Mouse (Mus musculus) heart, postnatal 0 days (tissue): Measurements from ENCODE around the gene Tcte3. TPM values are rescaled to one million over a fixed set of nuclear protein-coding genes. Genes with fewer than 3 reads are reported as not detected.

ENCODE experiments used
- ATAC-seq: fragments of 200-750 bp; cut with Nextera tagmentation; 2 replicates; pipeline ENCODE4 v1.8.0; 2017; ENCODE audit warnings: low read depth, moderate number of reproducible peaks, moderate library complexity; ENCODE audit not compliant: insufficient read depth
- DNase-seq: peaks from one replicate; pipeline ENCODE4 v3.0.0-alpha.2; 2016; ENCODE audit warnings: low spot score
- H3K27ac ChIP-seq: fragments of 300-500 bp; sonication (generic); 2 replicates; pipeline ENCODE4 v1.5.1; 2014; ENCODE audit warnings: low read depth, mild to moderate bottlenecking
- H3K27me3 ChIP-seq: fragments of 300-500 bp; sonication (generic); 2 replicates; pipeline ENCODE4 v1.6.1; 2014; ENCODE audit warnings: low read length, mixed read lengths; ENCODE audit not compliant: control insufficient read depth, insufficient read depth
- H3K36me3 ChIP-seq: fragments of 300-500 bp; sonication (generic); replicated peaks from 2 replicates; pipeline ENCODE4 v1.6.1; 2014; ENCODE audit warnings: low read length, mixed read lengths; ENCODE audit not compliant: control insufficient read depth, insufficient read depth
- H3K4me1 ChIP-seq: fragments of 300-500 bp; sonication (generic); 2 replicates; pipeline ENCODE4 v1.6.1; 2014; ENCODE audit warnings: antibody characterized with exemption; ENCODE audit not compliant: control insufficient read depth, insufficient read depth
- H3K4me2 ChIP-seq: fragments of 300-500 bp; sonication (generic); 2 replicates; pipeline ENCODE4 v1.6.1; 2014; ENCODE audit warnings: low read depth, mild to moderate bottlenecking, low read length, moderate library complexity
- H3K4me3 ChIP-seq: fragments of 300-500 bp; sonication (generic); 2 replicates; pipeline ENCODE4 v1.5.1; 2014; ENCODE audit warnings: low read depth, low read length
- H3K9ac ChIP-seq: fragments of 300-500 bp; sonication (generic); replicated peaks from 2 replicates; pipeline ENCODE4 v1.6.1; 2014; ENCODE audit warnings: low read depth, low read length, mixed read lengths
- H3K9me3 ChIP-seq: fragments of 300-500 bp; sonication (generic); replicated peaks from 2 replicates; pipeline ENCODE4 v1.6.1; 2016; ENCODE audit warnings: low read length; ENCODE audit not compliant: control insufficient read depth
- CTCF ChIP-seq: IDR thresholded peaks from 2 replicates; pipeline ENCODE4 v1.5.1; 2016; ENCODE audit warnings: antibody characterized with exemption, control low read depth, low read depth
- EP300 ChIP-seq: IDR thresholded peaks from 2 replicates; pipeline ENCODE4 v1.6.1; 2016; ENCODE audit warnings: antibody characterized with exemption, low read depth
- WGBS: fragments of 180-500 bp; shearing (Covaris S2); extraction: QIAGEN DNeasy Blood & Tissue Kit; methylation state at CpG from one replicate; pipeline ENCODE4 v1.1.7; 2014; 5-methylcytosine and 5-hydroxymethylcytosine counted together
- polyA plus RNA-seq: library from polyadenylated mRNA; unstranded; fragments of >200 nt; fragmentation: Nextera tagmentation; extraction: Ambion mirVana; gene quantifications from 2 replicates; pipeline ENCODE4 v1.2.1, GENCODE M21; 2015
- total RNA-seq: library from RNA; depleted of rRNA; stranded (reverse); fragments of >200 nt; gene quantifications from 2 replicates; pipeline ENCODE4 v1.2.3, GENCODE M21; 2014; ENCODE audit warnings: low replicate concordance

Gene Tcte3
- total and polyA plus RNA-seq, 2 experiments from 2014 or later: not detected

DNA sequence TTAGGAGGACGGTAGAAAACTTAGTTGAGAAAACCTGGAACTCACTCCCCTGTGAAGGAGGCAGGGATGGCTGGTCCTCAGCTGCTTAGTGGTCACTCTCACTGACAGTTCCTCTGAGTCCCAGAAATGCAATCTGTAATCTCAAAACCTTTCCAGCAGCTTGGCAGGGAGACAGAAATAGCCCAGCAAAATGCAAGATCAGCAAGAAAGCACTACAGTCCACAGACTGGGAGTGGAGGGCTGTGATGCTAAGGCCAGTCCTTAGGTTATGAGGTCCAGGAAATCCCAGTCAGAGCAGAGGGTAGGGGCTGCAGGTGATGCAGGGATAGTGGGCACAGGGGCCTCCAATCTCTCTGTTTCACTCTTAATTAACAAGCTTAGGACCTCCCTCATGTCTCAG is 25.6 kb upstream of the Tcte3 start:
- Histone ChIP-seq H3K4me3 (no peak overlapping the region), H3K9me3 (no peaks in the 10 kb centered on the region)

DNA sequence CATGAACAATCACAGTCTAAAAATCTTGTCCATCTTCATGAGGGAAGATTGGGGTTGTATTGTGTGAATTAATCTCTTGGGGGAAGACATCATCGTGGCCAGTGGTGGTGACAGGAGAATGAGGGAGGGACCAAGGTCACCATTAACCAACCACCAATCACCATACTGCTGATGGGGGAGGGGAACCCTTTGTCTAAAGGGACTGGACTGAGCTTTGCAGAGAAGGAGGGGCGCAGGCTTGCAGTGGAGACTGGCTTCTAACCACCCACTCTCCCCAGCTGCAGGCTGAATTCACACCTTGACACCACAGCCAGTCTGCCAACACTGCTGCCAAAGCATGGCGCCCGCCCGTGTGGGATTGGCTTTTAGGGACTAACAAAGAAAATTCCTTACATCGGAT is 24.8 kb upstream of the Tcte3 start:
- no peak for DNase-seq

More for the DNA sequence above, 25.6 kb upstream of the Tcte3 start:
- Histone ChIP-seq H3K4me1 (0 out of 2 replicates have a peak, but pooled peaks cover 4% of the 10 kb centered on the region), H3K9ac (no peak overlapping the region), H3K36me3 (peaks cover 15% of the 10 kb centered on the region; the same call in 1 of the 2 replicates), H3K27ac (no peak overlapping the region), H3K4me2 (no peak overlapping the region), H3K27me3 (0 out of 2 replicates have a peak, but pooled peaks cover 4% of the 10 kb centered on the region)
- DNase-seq (no peak), ATAC-seq (no peak)
- WGBS: 58% methylated on average over 1 of the region's 1 CpGs
- TF ChIP-seq EP300 (no peak), CTCF (no peak)

DNA sequence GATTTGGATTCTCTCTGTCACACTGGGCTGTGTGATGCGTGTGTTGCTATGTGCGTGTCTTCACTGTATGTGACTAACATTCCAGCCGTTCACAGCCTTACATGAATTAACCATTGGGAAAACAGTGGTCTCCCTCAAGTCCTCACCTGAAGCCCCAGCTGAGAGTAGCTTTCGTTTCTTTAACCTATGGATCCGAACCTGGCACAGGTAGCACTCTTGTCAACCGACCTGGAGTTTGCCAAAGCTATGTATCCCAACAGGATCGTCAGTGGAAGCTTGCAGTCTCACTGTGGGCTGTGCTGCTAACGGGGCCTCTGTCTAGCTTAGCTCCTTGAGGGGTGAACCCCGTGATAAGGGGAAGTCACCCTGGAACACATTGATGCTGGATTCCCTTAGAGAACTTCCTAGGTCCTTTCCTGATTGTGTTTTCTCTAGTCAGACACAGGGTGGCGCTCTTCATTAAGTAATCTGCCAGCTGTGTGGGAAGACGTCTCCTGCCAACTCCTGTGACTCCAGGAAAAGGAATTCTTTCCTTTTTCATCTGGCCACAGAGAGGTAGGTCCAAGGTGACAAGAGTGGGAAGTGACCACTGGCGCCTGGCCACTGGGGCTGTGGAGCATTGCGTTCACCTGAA is 24.2 kb upstream of the Tcte3 start:
- Histone ChIP-seq H3K27me3 (0 out of 2 replicates have a peak, but pooled peaks cover 4% of the 10 kb centered on the region), H3K36me3 (peaks cover 16% of the 10 kb centered on the region; the same call in 1 of the 2 replicates), H3K9ac (no peak overlapping the region), H3K4me2 (no peak overlapping the region), H3K27ac (no peak overlapping the region), H3K4me1 (0 out of 2 replicates have a peak, but pooled peaks cover 4% of the 10 kb centered on the region), H3K4me3 (no peak overlapping the region), H3K9me3 (no peaks in the 10 kb centered on the region)
- peak; percentile 56; the same call in 1 of the 2 replicates for ATAC-seq
- 41% methylated on average over 13 of the region's 13 CpGs for WGBS
- DNase-seq: peak; percentile 85
- TF ChIP-seq EP300: no peak
- peak; percentile 80 for TF ChIP-seq CTCF

More for the DNA sequence above, 24.8 kb upstream of the Tcte3 start:
- 54% methylated on average over 6 of the region's 6 CpGs for WGBS
- no peak overlapping the region for H3K9ac ChIP-seq
- H3K27ac ChIP-seq: no peak overlapping the region
- H3K4me2 ChIP-seq: no peak overlapping the region
- TF ChIP-seq EP300 (no peak), CTCF (no peak)
- H3K36me3 ChIP-seq: peaks cover 16% of the 10 kb centered on the region; the same call in 1 of the 2 replicates
- H3K4me1 ChIP-seq: 0 out of 2 replicates have a peak, but pooled peaks cover 4% of the 10 kb centered on the region
- H3K4me3 ChIP-seq: no peak overlapping the region
- H3K9me3 ChIP-seq: no peaks in the 10 kb centered on the region
- H3K27me3 ChIP-seq: 0 out of 2 replicates have a peak, but pooled peaks cover 4% of the 10 kb centered on the region
- no peak for ATAC-seq

DNA sequence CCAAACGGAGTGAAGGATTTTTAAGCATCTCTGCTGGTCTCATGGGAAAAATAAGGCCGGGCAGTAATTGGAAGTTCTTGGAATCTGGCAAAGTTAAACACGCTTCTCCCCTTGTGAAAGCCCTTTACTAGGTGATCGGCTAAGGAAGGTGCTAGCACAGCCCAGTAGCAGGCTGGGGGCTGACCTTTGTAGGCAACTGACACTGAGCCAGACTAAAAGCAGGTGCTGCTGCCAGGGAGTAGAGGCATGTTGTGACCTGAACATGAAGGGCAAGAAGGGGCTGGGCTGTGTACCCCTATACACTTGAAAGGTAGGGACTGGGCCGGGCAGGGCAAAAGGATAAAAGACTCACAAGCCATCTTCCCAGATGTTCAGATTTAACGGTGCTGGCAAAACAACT is 19.1 kb upstream of the Tcte3 start:
- peaks cover 14% of the 10 kb centered on the region for H3K4me1 ChIP-seq
- H3K9me3 ChIP-seq: no peaks in the 10 kb centered on the region
- WGBS: 91% methylated on average over 6 of the region's 6 CpGs
- H3K9ac ChIP-seq: no peak overlapping the region
- ATAC-seq: no peak
- H3K27ac ChIP-seq: no peak overlapping the region
- TF ChIP-seq EP300 (no peak), CTCF (no peak)
- no peak overlapping the region for H3K4me2 ChIP-seq
- peaks cover 24% of the 10 kb centered on the region for H3K36me3 ChIP-seq
- no peak for DNase-seq
- 0 out of 2 replicates have a peak, but pooled peaks cover 4% of the 10 kb centered on the region for H3K27me3 ChIP-seq
- no peak overlapping the region for H3K4me3 ChIP-seq

DNA sequence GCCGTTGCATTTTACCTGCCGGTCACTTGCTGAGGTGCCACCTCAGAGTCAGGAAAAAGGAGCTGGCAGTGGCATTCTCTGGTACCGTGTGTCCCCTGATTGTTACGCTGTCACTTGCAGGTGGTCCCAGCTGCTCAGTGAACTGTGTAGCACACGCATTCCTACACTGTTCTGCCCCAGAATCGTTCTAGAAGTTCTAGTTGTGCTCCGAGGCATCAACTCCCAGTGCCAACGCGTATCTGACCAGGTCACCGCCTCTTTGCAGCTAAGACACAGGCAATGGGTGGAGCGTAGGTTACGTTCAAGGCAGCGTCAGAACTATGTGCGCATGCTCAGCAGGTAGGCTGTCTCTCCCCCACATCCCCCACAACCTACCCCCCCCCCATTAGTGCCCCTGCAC is 18.4 kb upstream of the Tcte3 start:
- no peak overlapping the region for H3K4me2 ChIP-seq
- peaks cover 24% of the 10 kb centered on the region for H3K36me3 ChIP-seq
- H3K9ac ChIP-seq: no peak overlapping the region
- 93% methylated on average over 14 of the region's 14 CpGs for WGBS
- TF ChIP-seq CTCF (no peak), EP300 (no peak)
- ATAC-seq (no peak), DNase-seq (no peak)
- H3K4me3 ChIP-seq: no peak overlapping the region
- H3K27ac ChIP-seq: no peak overlapping the region
- H3K4me1 ChIP-seq: peaks cover 14% of the 10 kb centered on the region
- 0 out of 2 replicates have a peak, but pooled peaks cover 4% of the 10 kb centered on the region for H3K27me3 ChIP-seq
- no peaks in the 10 kb centered on the region for H3K9me3 ChIP-seq
